Comparison of ENCODE assay signal across 8 mouse cellular contexts in genomic region chr6:54992734-54993260, GRCm38 (mm10). TPM values are rescaled to one million over a fixed set of nuclear protein-coding genes. Genes with fewer than 3 reads are reported as not detected.
A peak's percentile ranks its signal among the peaks of the same experiment; 100 is the strongest.
DNase-seq lines count a peak whose midpoint lies in the region; ATAC-seq lines count a peak whose summit lies in the region.

TSS of gene Ggct (minus strand) at chr6:54992950.

- H3K9ac ChIP-seq in hindbrain, embryonic 12.5 days = peak within 1 kb of the TSS; percentile 61

- peak within 1 kb of the TSS; percentile 77 for H3K4me2 ChIP-seq in hindbrain, embryonic 12.5 days (replicated peaks)

- peak within 1 kb of the TSS; percentile 42 for H3K27ac ChIP-seq in hindbrain, embryonic 12.5 days

- peaks cover 6% of the 10 kb centered on the region; the same call in 1 of the 2 replicates for H3K4me1 ChIP-seq in hindbrain, embryonic 12.5 days

- no peaks in the 10 kb centered on the region for H3K36me3 ChIP-seq in hindbrain, embryonic 12.5 days

- H3K9me3 ChIP-seq in hindbrain, embryonic 12.5 days (replicated peaks) = no peaks in the 10 kb centered on the region

- DNase-seq in NIH3T3 (ENCODE audit: low read depth) = peak; percentile 98
- DNase-seq in cerebellum, postnatal 10 days = peak; percentile 96 to 98
- peak; percentile 93 to 94 for DNase-seq in frontal cortex, postnatal 10 days (ENCODE audit: low spot score in 2 of 2)
- DNase-seq in layer of hippocampus, postnatal 14 days (ENCODE audit: low spot score in 2 of 2) = peak; percentile 92 to 95
- DNase-seq in lung, postnatal 14 days = peak; percentile 95
- DNase-seq in retina, adult 2 months (ENCODE audit: low read depth, low spot score) = peak; percentile 93
- DNase-seq in thymus, postnatal 36 days = peak; percentile 89 to 93

- H3K4me3 ChIP-seq in hindbrain, embryonic 12.5 days = peak within 1 kb of the TSS; percentile 44

- under 1% methylated on average over 41 of the region's 41 CpGs for WGBS in hindbrain, embryonic 12.5 days

- peak; percentile 100 for ATAC-seq in hindbrain, embryonic 12.5 days (ENCODE audit: low FRiP score)

- H3K27me3 ChIP-seq in hindbrain, embryonic 12.5 days = no peaks in the 10 kb centered on the region

RNA-seq across cellular contexts. Expression of gene Ggct, which starts in this region (rescaled TPM):
- 12.2 and 17.9 TPM in 2 replicates for polyA plus RNA-seq in hindbrain, embryonic 12.5 days (2016; fragmentation: Nextera tagmentation; extraction: Ambion mirVana)
- total RNA-seq in layer of hippocampus, postnatal 14 days (2021) = 10 to 100 TPM; 33.3 to 42.4 TPM

Comparison
In these comparisons a context has a peak if more than half of its experiments do, and no peak if none do; other contexts are left out.
1. Peak in every context shown above with its lines: DNase-seq, ATAC-seq, H3K4me3 ChIP-seq and H3K27ac ChIP-seq.